Mouse (Mus musculus): ENCODE measurements around the gene Rnls.

DNA sequence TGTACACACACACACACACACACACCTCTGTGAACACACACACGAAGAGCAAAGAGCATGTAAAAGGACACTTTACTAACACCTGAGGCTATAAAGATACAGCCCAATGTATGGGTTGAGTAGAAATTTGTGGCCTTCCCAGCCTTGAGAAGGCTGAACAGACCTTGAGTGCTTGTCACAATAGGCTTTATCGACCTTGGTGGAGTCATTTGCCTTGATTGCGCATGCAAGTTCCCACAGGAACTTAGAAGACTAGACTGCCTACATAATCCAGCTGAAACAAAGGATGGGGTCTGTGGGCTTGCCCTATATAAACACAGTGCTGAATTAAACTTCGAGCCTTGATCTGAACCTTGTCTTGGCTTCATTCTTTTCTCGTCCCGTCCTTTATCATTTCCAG lies 288.2 kb downstream of the Rnls start:
- no peak for TF ChIP-seq CTCF (IDR thresholded peaks at IDR 0.05; ENCODE audit: insufficient read depth, low read length)
- TF ChIP-seq POLR2A (IDR thresholded peaks at IDR 0.05; ENCODE audit: borderline replicate concordance, extremely low read depth, low read depth, low read length), result no peak

Data from lung, adult 2 months (tissue).